Mouse (Mus musculus): ENCODE measurements around the gene Tom1. TPM values are rescaled to one million over a fixed set of nuclear protein-coding genes. Genes with fewer than 3 reads are reported as not detected.

Tom1 gene
- total RNA-seq, 2 experiments from 2014 or later: 70.7 to 73.3 TPM

- no peak for DNase-seq
These were observed 57.4 kb downstream of the Tom1 start for GRCm38 (mm10) chr8:75090781-75091365.

- DNase-seq: peak; percentile 93
These were observed 60.1 kb downstream of the Tom1 start, which contains the start of gene Hmox1 for GRCm38 (mm10) chr8:75093399-75094156. Gene Hmox1 (plus strand): TSS chr8:75093621.

- no peak for DNase-seq
These were observed 69.5 kb downstream of the Tom1 start for GRCm38 (mm10) chr8:75102956-75103355.

GRCm38 (mm10) chr8:75103376-75103878, 69.9 kb downstream of the Tom1 start:
- DNase-seq: no peak

- peak; percentile 89 for DNase-seq
These were observed 75.2 kb downstream of the Tom1 start for GRCm38 (mm10) chr8:75108527-75109235.

- DNase-seq: peak; percentile 100
These were observed 75.9 kb downstream of the Tom1 start, which contains the start of gene Mcm5 for GRCm38 (mm10) chr8:75109236-75109967. Gene Mcm5 (plus strand): TSS chr8:75109569.

- DNase-seq: no peak
These were observed 76.6 kb downstream of the Tom1 start for GRCm38 (mm10) chr8:75110093-75110492.

- no peak for DNase-seq
These were observed 85.0 kb downstream of the Tom1 start for GRCm38 (mm10) chr8:75118505-75118904.

- DNase-seq: no peak
These were observed 85.8 kb downstream of the Tom1 start for GRCm38 (mm10) chr8:75119287-75119686.

Other genes starting within 250 kb of the Tom1 start
- under 1 TPM in 1 of 2 experiments, not detected in 1; 0.29 TPM for gene Isx, start 160.5 kb upstream of the Tom1 start, total RNA-seq (2021)
- 10 to 100 TPM; 23.0 to 26.4 TPM for gene Hmgxb4, start 40.3 kb upstream of the Tom1 start, total RNA-seq (2021)
- 10 to 100 TPM; 15.0 to 16.6 TPM for gene Hmox1, start 59.9 kb downstream of the Tom1 start, total RNA-seq (2021)
- gene Mcm5, start 75.9 kb downstream of the Tom1 start, total RNA-seq (2021): 10 to 100 TPM; 68.7 to 69.5 TPM
- 1 to 10 TPM; 2.2 TPM for gene Rasd2, start 180.2 kb downstream of the Tom1 start, total RNA-seq (2021)